Mouse (Mus musculus) myocyte (in vitro differentiated cells): ENCODE results near the gene Meis2. TPM values are rescaled to one million over a fixed set of nuclear protein-coding genes. Genes with fewer than 3 reads are reported as not detected.

ENCODE experiments used
- H3K27me3 ChIP-seq: one replicate; pipeline ENCODE4 v1.6.1; 2011; ENCODE audit not compliant: control insufficient read depth, insufficient read depth, insufficient read length
- H3K36me3 ChIP-seq: one replicate; pipeline ENCODE4 v1.6.1; 2011; ENCODE audit not compliant: control insufficient read depth, insufficient read depth
- H3K4me2 ChIP-seq: one replicate; pipeline ENCODE4 v1.6.1; 2011; ENCODE audit warnings: low read depth, control low read depth
- H3K4me3 ChIP-seq: one replicate; pipeline ENCODE4 v1.5.1; 2011; ENCODE audit warnings: mild to moderate bottlenecking, control low read depth, moderate library complexity
- H3K79me2 ChIP-seq: one replicate; pipeline ENCODE4 v1.6.1; 2011; ENCODE audit not compliant: control insufficient read depth, insufficient read depth
- H3ac ChIP-seq: one replicate; pipeline ENCODE4 v1.6.1; 2011; ENCODE audit not compliant: control insufficient read depth, insufficient read length
- CEBPB ChIP-seq: IDR thresholded peaks from 2 replicates; pipeline ENCODE4 v1.6.1; 2011; ENCODE audit warnings: mild to moderate bottlenecking, moderate library complexity; ENCODE audit not compliant: poor library complexity, insufficient read depth, severe bottlenecking
- E2F4 ChIP-seq: IDR thresholded peaks from one replicate; pipeline ENCODE4 v1.6.1; 2011; ENCODE audit warnings: mild to moderate bottlenecking, control low read depth, moderate library complexity; ENCODE audit not compliant: insufficient read depth
- MAX ChIP-seq: IDR thresholded peaks from one replicate; pipeline ENCODE4 v1.6.1; 2011; ENCODE audit warnings: low read depth, mild to moderate bottlenecking, control low read depth
- MYOD1 ChIP-seq, 3 experiments: IDR thresholded peaks; one replicate each; pipeline ENCODE4 v1.6.1; 2011; ENCODE audit warnings: control low read depth in 2 of 3, low read depth in 2 of 3, mild to moderate bottlenecking in 2 of 3, moderate library complexity in 1 of 3; ENCODE audit not compliant: insufficient read length in 2 of 3, control insufficient read depth in 1 of 3
- MYOG ChIP-seq, 3 experiments: IDR thresholded peaks; one replicate each; pipeline ENCODE4 v1.6.1; 2011; ENCODE audit warnings: control low read depth in 2 of 3, low read depth in 2 of 3, mild to moderate bottlenecking in 2 of 3; ENCODE audit not compliant: insufficient read length in 2 of 3, control insufficient read depth in 1 of 3, insufficient read depth in 1 of 3
- POLR2A ChIP-seq: IDR thresholded peaks from one replicate; pipeline ENCODE4 v1.6.1; 2011; ENCODE audit warnings: low read depth, mild to moderate bottlenecking, control low read depth, moderate library complexity; ENCODE audit not compliant: insufficient read length
- POLR2AphosphoS2 ChIP-seq: IDR thresholded peaks from one replicate; pipeline ENCODE4 v1.6.1; 2011; ENCODE audit warnings: low read depth, control low read depth; ENCODE audit not compliant: insufficient read length
- REST ChIP-seq: IDR thresholded peaks from one replicate; pipeline ENCODE4 v1.6.1; 2011; ENCODE audit warnings: mild to moderate bottlenecking, control low read depth, moderate library complexity; ENCODE audit not compliant: insufficient read depth, insufficient read length
- SRF ChIP-seq: IDR thresholded peaks from one replicate; pipeline ENCODE4 v1.6.1; 2011; ENCODE audit warnings: low read depth; ENCODE audit not compliant: control insufficient read depth, insufficient read length
- TCF12 ChIP-seq: IDR thresholded peaks from one replicate; pipeline ENCODE4 v1.6.1; 2011; ENCODE audit warnings: mild to moderate bottlenecking, control low read depth; ENCODE audit not compliant: poor library complexity, insufficient read depth, severe bottlenecking
- TCF3 ChIP-seq: IDR thresholded peaks from one replicate; pipeline ENCODE4 v1.6.1; 2011; ENCODE audit warnings: low read depth, control low read depth; ENCODE audit not compliant: insufficient read length
- USF1 ChIP-seq: IDR thresholded peaks from one replicate; pipeline ENCODE4 v1.6.1; 2011; ENCODE audit warnings: low read depth, mild to moderate bottlenecking, control low read depth, moderate library complexity
- polyA plus RNA-seq: library from polyadenylated mRNA; unstranded; fragments of >200 nt; fragmentation: generic; extraction: Trizol; gene quantifications from one replicate; pipeline ENCODE4 v1.2.1, GENCODE M21; 2012; ENCODE audit warnings: missing spikeins

The Meis2 gene
- polyA plus RNA-seq, 1 experiment, result 9.3 TPM

GRCm38 (mm10) chr2:115998802-115999201, 66.8 kb downstream of the Meis2 start:
- H3ac ChIP-seq, result no peak overlapping the region
- peaks cover 23% of the 10 kb centered on the region for H3K36me3 ChIP-seq
- no peaks in the 10 kb centered on the region for H3K79me2 ChIP-seq
- no peak overlapping the region for H3K4me2 ChIP-seq
- TF ChIP-seq TCF12 (no peak), MAX (no peak), TCF3 (no peak), E2F4 (no peak), CEBPB (no peak), MYOD1 (IDR thresholded peaks at IDR 0.05; ENCODE audit: control insufficient read depth in 1 of 3, insufficient read length in 2 of 3, low read depth in 2 of 3) (no peak), REST (no peak), SRF (no peak), USF1 (no peak), POLR2AphosphoS2 (no peak), POLR2A (no peak), MYOG (IDR thresholded peaks at IDR 0.05; ENCODE audit: control insufficient read depth in 1 of 3, insufficient read depth in 1 of 3, insufficient read length in 2 of 3, low read depth in 2 of 3) (no peak)
- H3K4me3 ChIP-seq, result no peak overlapping the region
- H3K27me3 ChIP-seq, result no peaks in the 10 kb centered on the region

- Histone ChIP-seq H3K79me2 (no peaks in the 10 kb centered on the region), H3K36me3 (peaks cover 23% of the 10 kb centered on the region), H3K27me3 (no peaks in the 10 kb centered on the region), H3K4me2 (no peak overlapping the region), H3K4me3 (no peak overlapping the region), H3ac (no peak overlapping the region)
- TF ChIP-seq SRF (no peak), E2F4 (no peak), CEBPB (no peak), POLR2A (no peak), USF1 (no peak), REST (no peak), POLR2AphosphoS2 (no peak), MAX (no peak)
Measured at GRCm38 (mm10) chr2:115996438-115996837, 69.2 kb downstream of the Meis2 start.

- TF ChIP-seq POLR2AphosphoS2 (no peak), E2F4 (no peak), SRF (no peak)
- Histone ChIP-seq H3K79me2 (no peaks in the 10 kb centered on the region), H3K27me3 (no peaks in the 10 kb centered on the region), H3ac (no peak overlapping the region), H3K4me2 (no peak overlapping the region), H3K36me3 (peaks cover 13% of the 10 kb centered on the region), H3K4me3 (no peak overlapping the region)
Measured at GRCm38 (mm10) chr2:115993877-115994276, 71.8 kb downstream of the Meis2 start.

- Histone ChIP-seq H3K27me3 (no peaks in the 10 kb centered on the region), H3K36me3 (peaks cover 5% of the 10 kb centered on the region), H3K79me2 (no peaks in the 10 kb centered on the region), H3K4me2 (no peak overlapping the region), H3K4me3 (no peak overlapping the region), H3ac (no peak overlapping the region)
- TF ChIP-seq MAX, result no peak
- TF ChIP-seq REST, result no peak
Measured at GRCm38 (mm10) chr2:115989249-115989648, 76.4 kb downstream of the Meis2 start.

GRCm38 (mm10) chr2:115988448-115988847, 77.2 kb downstream of the Meis2 start:
- no peaks in the 10 kb centered on the region for H3K27me3 ChIP-seq
- no peaks in the 10 kb centered on the region for H3K79me2 ChIP-seq
- H3ac ChIP-seq, result no peak overlapping the region
- no peak for TF ChIP-seq TCF3
- TF ChIP-seq MAX, result no peak
- TF ChIP-seq POLR2AphosphoS2, result no peak
- no peak for TF ChIP-seq E2F4
- TF ChIP-seq MYOD1 (IDR thresholded peaks at IDR 0.05; ENCODE audit: control insufficient read depth in 1 of 3, insufficient read length in 2 of 3, low read depth in 2 of 3), result no peak
- TF ChIP-seq MYOG (IDR thresholded peaks at IDR 0.05; ENCODE audit: control insufficient read depth in 1 of 3, insufficient read depth in 1 of 3, insufficient read length in 2 of 3, low read depth in 2 of 3), result no peak
- no peak for TF ChIP-seq REST
- no peak for TF ChIP-seq POLR2A
- no peak for TF ChIP-seq CEBPB
- no peak for TF ChIP-seq SRF
- H3K4me3 ChIP-seq, result no peak overlapping the region
- no peak overlapping the region for H3K4me2 ChIP-seq
- peaks cover 5% of the 10 kb centered on the region for H3K36me3 ChIP-seq

GRCm38 (mm10) chr2:115984952-115985351, 80.7 kb downstream of the Meis2 start:
- H3K4me3 ChIP-seq, result no peak overlapping the region
- peaks cover 5% of the 10 kb centered on the region for H3K36me3 ChIP-seq
- H3K27me3 ChIP-seq, result no peaks in the 10 kb centered on the region
- no peak overlapping the region for H3K4me2 ChIP-seq
- no peaks in the 10 kb centered on the region for H3K79me2 ChIP-seq
- no peak overlapping the region for H3ac ChIP-seq
- no peak for TF ChIP-seq REST
- TF ChIP-seq POLR2A, result no peak
- TF ChIP-seq USF1, result no peak
- no peak for TF ChIP-seq SRF
- TF ChIP-seq TCF12, result no peak
